Mouse (Mus musculus) intestine, postnatal 0 days (tissue): ENCODE measurements at regions not wholly inside any gene's neighbourhood (a gene's known extent, or its start where the extent isn't known, plus 50 kb on each side); places are given as distances from the start of the nearest gene placed in this dataset.

ENCODE experiments used
- ATAC-seq: fragments of 200-750 bp; cut with Nextera tagmentation; 2 replicates; pipeline ENCODE4 v1.8.0; 2017; ENCODE audit warnings: mild to moderate bottlenecking, moderate TSS enrichment, moderate library complexity
- H3K27ac ChIP-seq: fragments of 300-500 bp; sonication (generic); 2 replicates; pipeline ENCODE4 v1.5.1; 2014; ENCODE audit warnings: mild to moderate bottlenecking, low read depth, low read length, moderate library complexity
- H3K27me3 ChIP-seq: fragments of 300-500 bp; sonication (generic); replicated peaks from 2 replicates; pipeline ENCODE4 v1.6.1; 2014; ENCODE audit warnings: low read length, mixed read lengths; ENCODE audit not compliant: control insufficient read depth, insufficient read depth
- H3K36me3 ChIP-seq: fragments of 300-500 bp; sonication (generic); 2 replicates; pipeline ENCODE4 v1.6.1; 2014; ENCODE audit warnings: mild to moderate bottlenecking, moderate library complexity; ENCODE audit not compliant: control insufficient read depth, insufficient read depth
- H3K4me1 ChIP-seq: fragments of 300-500 bp; sonication (generic); replicated peaks from 2 replicates; pipeline ENCODE4 v1.6.1; 2014; ENCODE audit warnings: antibody characterized with exemption, low read length, mixed read lengths; ENCODE audit not compliant: control insufficient read depth, insufficient read depth
- H3K4me2 ChIP-seq: fragments of 300-500 bp; sonication (generic); replicated peaks from 2 replicates; pipeline ENCODE4 v1.6.1; 2014; ENCODE audit warnings: low read depth, mild to moderate bottlenecking, moderate library complexity
- H3K4me3 ChIP-seq: fragments of 300-500 bp; sonication (generic); 2 replicates; pipeline ENCODE4 v1.5.1; 2014; ENCODE audit warnings: low read depth, low read length
- H3K9ac ChIP-seq: fragments of 300-500 bp; sonication (generic); 2 replicates; pipeline ENCODE4 v1.6.1; 2014; ENCODE audit warnings: mild to moderate bottlenecking, low read depth, low read length
- H3K9me3 ChIP-seq: fragments of 300-500 bp; sonication (generic); 2 replicates; pipeline ENCODE4 v1.6.1; 2016; ENCODE audit warnings: mixed run types; ENCODE audit not compliant: control insufficient read depth
- CTCF ChIP-seq: sonication (generic); IDR thresholded peaks from 2 replicates; pipeline ENCODE4 v1.5.1; 2016; ENCODE audit warnings: low read depth, mild to moderate bottlenecking, control low read depth, antibody characterized with exemption, moderate library complexity
- WGBS: fragments of 180-500 bp; shearing (Covaris S2); extraction: QIAGEN DNeasy Blood & Tissue Kit; methylation state at CpG from one replicate; pipeline ENCODE4 v1.1.7; 2014; 5-methylcytosine and 5-hydroxymethylcytosine counted together

DNA sequence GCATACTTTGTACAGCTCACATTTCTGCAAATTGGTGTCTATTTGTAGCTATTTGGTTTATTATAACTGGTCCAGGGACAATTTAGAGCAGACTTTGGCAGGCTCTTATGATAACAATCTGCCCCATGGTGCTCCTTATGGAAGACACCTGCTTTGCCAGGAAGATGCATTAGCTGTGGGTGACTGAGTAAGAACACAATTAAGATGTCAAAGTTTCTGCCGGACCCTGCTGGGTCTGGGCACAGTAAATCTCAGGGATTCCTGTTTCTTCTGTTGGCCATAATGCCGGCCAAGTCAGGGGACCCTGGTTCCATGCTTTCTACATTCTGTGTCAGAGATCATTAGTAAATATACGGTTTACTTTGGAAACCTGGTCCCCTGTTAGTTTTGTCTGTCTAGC, 353.7 kb downstream of the Ccser2 start:
- no peak for TF ChIP-seq CTCF
- WGBS, result 76% methylated on average over 3 of the region's 3 CpGs
- no peak overlapping the region for H3K27ac ChIP-seq
- no peak overlapping the region for H3K4me3 ChIP-seq
- ATAC-seq, result no peak
- H3K27me3 ChIP-seq, result no peaks in the 10 kb centered on the region
- H3K9me3 ChIP-seq, result no peaks in the 10 kb centered on the region
- no peak overlapping the region for H3K4me2 ChIP-seq
- no peaks in the 10 kb centered on the region for H3K4me1 ChIP-seq
- H3K9ac ChIP-seq, result no peak overlapping the region
- H3K36me3 ChIP-seq, result no peaks in the 10 kb centered on the region

DNA sequence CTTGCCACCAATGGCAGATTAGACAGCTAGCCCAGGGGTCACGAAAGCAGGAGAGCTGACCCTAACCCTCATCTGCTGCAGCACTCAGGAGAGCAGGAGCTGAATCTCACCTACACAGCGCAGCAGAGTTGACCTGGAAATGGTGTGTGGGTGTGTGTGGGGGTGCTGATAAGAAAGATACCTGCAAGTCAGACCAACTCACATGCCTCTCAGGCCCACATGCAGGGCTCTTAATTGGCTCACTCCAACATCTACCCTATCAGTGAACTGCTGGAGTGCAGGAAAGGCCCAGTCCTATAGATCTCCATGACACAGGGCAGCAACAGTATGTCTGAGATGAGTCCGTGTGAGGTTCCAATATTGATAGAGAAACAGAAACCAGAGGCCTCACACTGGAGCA, 355.7 kb downstream of the Ccser2 start:
- Histone ChIP-seq H3K4me1 (no peaks in the 10 kb centered on the region), H3K36me3 (no peaks in the 10 kb centered on the region), H3K27ac (no peak overlapping the region), H3K4me2 (no peak overlapping the region), H3K9me3 (no peaks in the 10 kb centered on the region), H3K4me3 (no peak overlapping the region), H3K27me3 (no peaks in the 10 kb centered on the region), H3K9ac (no peak overlapping the region)
- 75% methylated on average over 3 of the region's 3 CpGs for WGBS
- no peak for ATAC-seq
- no peak for TF ChIP-seq CTCF

DNA sequence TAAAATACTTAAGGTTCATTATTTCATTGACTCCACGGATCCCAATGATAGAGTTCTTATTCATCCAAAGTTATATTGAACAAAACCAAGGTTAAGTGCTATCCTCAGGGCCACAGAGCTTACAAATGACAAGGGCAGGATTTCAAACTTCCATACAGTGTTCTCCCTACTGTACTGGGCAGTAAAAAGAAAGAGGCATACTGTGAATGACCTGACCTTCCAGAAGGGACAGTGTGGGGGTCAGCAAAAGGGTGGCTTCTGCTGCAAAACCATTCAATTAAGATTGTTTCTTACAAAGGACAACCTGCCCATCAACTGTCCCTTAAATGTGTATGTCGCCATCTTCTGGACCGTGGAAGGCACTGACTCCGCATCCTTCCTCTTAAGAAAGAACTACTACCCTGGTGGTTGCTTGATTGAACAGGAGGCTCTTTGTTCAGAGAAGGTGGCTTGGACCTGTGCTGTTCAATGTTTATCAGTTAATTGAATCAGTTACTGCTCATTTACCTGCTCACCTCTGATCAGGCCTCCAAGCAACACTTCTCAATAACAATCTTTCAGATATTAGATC, 384.4 kb downstream of the Ccser2 start:
- ATAC-seq, result no peak
- H3K4me2 ChIP-seq, result no peak overlapping the region
- 50% methylated on average over 4 of the region's 4 CpGs for WGBS
- H3K9ac ChIP-seq, result no peak overlapping the region
- no peaks in the 10 kb centered on the region for H3K9me3 ChIP-seq
- H3K4me3 ChIP-seq, result no peak overlapping the region
- H3K27ac ChIP-seq, result no peak overlapping the region
- TF ChIP-seq CTCF, result peak; percentile 36; the same call in 1 of the 2 replicates
- H3K27me3 ChIP-seq, result no peaks in the 10 kb centered on the region
- no peaks in the 10 kb centered on the region for H3K36me3 ChIP-seq
- H3K4me1 ChIP-seq, result no peaks in the 10 kb centered on the region

DNA sequence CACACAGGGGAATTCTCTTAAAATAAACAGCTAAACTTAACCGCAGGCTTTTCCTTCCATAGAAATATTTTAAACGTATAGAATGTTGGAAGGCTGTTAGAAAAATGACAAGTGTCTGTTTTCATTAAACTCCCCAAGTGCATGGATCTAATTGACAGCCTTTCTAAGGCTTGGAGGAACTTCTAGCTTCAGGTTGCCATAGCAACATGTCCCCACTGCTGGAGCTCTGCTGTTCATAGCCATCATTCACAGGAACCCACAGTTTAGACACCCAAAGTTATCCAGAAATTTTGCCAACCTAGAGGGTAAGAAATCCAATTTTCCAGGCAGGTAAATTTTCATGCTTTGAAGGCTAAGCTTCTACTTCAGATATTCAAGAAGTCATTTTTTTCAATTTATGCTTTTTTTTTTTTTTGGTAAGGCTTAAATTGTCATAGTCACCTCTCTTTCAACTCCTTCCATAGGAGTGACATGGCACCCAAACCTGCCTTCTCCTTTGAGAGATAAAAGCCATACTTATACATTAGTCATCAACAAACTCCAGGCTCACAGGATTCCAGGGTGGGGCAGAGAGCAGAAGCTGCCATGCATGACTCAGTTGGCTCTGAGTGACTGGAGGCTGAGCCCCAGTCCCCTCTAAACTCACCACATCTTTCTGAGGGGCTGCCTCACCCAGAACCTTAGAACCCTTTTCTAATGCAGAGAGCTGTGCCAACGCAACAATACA, 385.1 kb downstream of the Ccser2 start:
- TF ChIP-seq CTCF, result no peak
- no peaks in the 10 kb centered on the region for H3K9me3 ChIP-seq
- 67% methylated on average over 3 of the region's 3 CpGs for WGBS
- no peak overlapping the region for H3K4me3 ChIP-seq
- no peak for ATAC-seq
- no peak overlapping the region for H3K27ac ChIP-seq
- no peaks in the 10 kb centered on the region for H3K27me3 ChIP-seq
- H3K36me3 ChIP-seq, result no peaks in the 10 kb centered on the region
- H3K4me1 ChIP-seq, result no peaks in the 10 kb centered on the region
- no peak overlapping the region for H3K4me2 ChIP-seq
- no peak overlapping the region for H3K9ac ChIP-seq

DNA sequence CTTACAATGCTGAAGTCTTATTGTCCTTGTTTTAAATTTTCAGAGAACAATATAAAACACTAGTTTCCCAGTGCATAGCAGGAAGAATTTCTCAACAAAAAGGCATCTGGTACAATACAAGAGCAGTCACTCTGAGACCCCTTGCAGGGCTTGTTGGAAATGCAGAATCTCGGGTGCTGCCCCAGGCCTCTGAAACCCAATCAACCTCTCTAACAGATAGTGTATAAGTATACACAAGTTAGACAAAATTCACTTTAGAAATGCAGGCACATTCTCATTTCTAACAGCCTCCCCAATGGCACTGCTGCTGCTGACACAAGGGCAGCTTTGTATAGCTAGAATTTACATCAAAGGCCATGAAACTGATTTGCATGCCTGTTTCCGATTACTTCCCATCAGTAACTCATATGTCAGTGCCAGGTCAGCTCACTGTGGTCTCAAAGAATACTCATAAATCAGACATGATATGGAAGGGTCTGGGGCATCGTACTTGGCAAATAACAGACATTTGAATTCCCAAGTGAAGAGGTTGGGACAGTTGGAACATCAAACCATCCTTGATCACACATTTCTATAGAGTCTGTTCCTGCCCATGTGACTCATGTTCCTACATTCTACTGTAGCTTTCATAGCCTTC, 405.2 kb downstream of the Ccser2 start:
- no peak for TF ChIP-seq CTCF
- Histone ChIP-seq H3K9ac (no peak overlapping the region), H3K27ac (no peak overlapping the region), H3K4me3 (no peak overlapping the region), H3K4me1 (no peaks in the 10 kb centered on the region), H3K27me3 (no peaks in the 10 kb centered on the region), H3K9me3 (no peaks in the 10 kb centered on the region), H3K4me2 (no peak overlapping the region), H3K36me3 (no peaks in the 10 kb centered on the region)
- ATAC-seq, result no peak
- 73% methylated on average over 3 of the region's 3 CpGs for WGBS

DNA sequence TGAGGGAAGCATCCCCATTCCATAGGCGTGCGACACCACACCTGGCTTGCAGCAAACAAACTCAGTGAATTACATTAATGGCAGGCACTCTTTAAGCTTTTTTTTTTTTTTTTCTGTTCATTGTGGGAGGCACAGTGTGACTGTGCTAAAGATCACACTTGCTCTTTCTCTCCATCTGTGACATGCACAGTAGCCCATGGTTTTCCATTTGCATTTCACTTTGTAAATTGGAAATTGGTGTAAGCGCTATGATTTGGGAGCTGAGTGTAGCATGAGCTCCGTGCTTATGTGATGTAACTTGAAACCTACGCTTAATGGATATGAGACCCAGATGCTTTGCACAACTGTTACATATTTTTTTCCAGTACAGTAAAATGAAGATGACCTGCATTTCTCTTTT, 431.2 kb downstream of the Ccser2 start:
- H3K4me1 ChIP-seq, result no peaks in the 10 kb centered on the region
- H3K36me3 ChIP-seq, result no peaks in the 10 kb centered on the region
- no peaks in the 10 kb centered on the region for H3K27me3 ChIP-seq
- TF ChIP-seq CTCF, result no peak
- H3K4me3 ChIP-seq, result no peak overlapping the region
- no peak for ATAC-seq
- H3K9ac ChIP-seq, result no peak overlapping the region
- H3K4me2 ChIP-seq, result no peak overlapping the region
- H3K9me3 ChIP-seq, result no peaks in the 10 kb centered on the region
- 77% methylated on average over 5 of the region's 5 CpGs for WGBS
- no peak overlapping the region for H3K27ac ChIP-seq
